Mouse (Mus musculus) layer of hippocampus, adult 9-11 months (tissue): Measurements from ENCODE around the gene Adk.

Experiments
- DNase-seq: peaks from one replicate; pipeline ENCODE4 v3.0.0; 2022

Gene Adk

DNA sequence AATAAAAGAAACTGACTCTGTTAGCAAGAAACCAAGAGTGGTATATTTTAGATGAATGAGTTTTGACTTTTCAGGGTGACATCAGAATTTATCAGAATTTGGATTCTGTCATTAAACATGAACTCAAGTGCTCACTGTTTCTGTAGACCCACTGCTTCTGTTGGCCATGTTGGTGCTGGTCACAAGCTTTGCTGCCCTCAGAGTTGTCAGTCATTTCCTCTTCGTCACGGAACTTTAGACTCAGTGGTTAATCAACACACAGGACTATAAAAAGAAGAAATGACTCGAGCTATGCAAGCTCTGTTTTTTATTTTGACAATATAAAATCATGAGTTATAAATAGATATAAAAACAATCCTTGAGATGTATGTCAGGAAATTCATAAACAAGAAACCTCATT is 228.1 kb downstream of the Adk start:
- no peak for DNase-seq

DNA sequence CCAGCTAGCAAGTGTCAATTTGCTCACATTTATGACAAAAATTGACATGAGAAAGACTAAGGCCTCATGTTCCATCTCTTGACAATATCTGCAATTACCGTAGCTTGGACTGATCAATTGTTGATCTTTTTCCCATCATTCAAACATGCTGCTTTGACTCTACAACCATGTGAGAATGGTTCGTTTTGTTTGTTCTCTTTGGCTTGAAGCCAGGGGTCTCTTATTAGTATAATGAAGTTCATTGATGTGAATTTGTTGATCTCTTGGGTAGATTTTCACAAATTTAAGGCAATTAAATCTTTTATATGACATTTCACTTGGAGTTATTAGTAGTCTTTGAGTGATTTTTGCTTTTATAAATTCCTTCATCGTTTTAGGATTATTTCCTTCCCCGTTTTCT is 229.1 kb downstream of the Adk start:
- DNase-seq = no peak

DNA sequence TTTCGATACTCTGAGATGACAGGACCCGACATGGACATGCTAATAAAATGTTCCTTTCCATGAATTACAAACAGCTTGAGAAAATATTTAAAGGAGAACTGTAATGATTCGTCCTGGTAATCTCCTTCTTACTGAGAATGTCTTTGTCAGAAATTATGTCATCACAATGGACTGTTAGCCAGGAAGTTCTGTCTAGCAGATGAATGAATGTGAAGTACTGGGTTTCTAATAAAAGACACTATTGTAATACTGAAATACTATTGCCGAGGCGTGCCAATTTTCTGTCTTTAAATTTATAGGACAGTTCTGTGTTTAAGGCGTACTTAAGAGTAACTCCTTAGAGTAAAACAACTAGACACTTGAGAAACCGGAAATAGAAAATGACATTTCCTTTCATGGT is 231.7 kb downstream of the Adk start:
- DNase-seq = no peak

DNA sequence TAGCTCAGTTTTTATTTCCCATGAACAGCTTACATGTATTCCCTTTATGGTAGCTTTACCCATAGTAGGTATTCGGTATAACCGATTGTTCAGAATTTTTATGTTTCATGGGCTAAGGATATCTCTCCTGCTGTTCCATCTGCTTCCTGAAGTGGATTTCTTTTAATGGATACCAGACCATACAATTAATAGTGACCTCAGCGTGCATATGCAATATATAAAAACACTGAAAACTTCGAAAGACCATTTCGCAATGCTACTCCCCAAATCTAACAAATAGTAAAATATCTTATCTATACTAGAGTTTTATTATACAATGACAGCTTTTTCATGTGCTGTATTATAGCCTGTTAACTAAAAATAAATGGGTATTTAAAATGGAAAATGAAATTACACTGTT is 232.5 kb downstream of the Adk start:
- DNase-seq = no peak

DNA sequence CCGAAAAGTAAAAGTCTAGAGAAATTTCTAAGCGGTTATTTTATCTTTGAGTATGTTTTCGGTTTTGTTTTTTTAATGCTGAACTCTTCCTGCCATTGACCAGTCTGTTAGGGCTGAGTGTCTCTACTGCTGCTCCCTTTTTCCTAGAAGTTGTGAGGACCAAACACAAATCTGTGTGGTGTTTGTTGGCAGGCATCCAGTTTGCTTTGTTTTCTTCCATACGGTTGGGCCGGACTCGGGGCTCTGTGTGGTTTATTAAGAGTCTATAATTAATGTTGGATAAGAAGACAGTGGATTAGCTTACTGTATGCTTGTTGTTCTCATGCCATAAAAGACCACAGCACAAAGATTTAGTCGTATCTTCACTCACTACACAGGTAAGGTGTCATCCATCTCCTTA is 233.9 kb downstream of the Adk start:
- no peak for DNase-seq

DNA sequence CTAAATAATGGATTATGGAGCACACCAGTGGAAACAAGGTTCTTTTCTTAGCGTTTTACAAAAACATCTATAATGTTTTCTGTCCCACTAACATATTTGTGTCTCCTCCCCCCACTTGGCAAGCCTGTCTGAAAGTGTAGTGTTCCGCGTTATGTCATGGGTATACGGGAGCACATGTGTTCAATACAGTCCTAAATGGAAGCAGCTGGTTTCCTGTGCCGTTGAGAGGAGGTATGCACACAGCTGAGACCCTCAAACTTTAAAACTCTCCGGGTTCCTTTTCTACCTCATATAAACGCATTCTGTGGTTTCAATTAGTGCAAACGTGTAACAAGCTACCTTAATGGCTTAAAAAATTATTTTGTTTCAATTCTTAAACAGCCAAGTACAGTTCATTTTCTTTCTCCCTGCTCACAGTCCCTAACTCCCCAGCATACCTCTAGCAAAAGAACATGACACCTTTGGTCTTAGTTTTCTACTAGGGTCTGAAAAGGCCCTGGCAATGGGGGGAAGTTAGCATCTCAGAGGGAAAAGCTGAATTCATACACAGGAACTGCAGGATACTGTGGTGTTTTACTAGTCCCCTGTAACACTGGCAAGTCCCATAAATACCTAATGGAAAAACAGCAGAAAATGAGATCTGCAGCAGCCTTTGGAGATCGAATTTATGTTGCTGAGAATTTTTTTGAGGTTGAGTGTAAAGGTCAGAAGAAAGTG is 235.5 kb downstream of the Adk start:
- DNase-seq = no peak

DNA sequence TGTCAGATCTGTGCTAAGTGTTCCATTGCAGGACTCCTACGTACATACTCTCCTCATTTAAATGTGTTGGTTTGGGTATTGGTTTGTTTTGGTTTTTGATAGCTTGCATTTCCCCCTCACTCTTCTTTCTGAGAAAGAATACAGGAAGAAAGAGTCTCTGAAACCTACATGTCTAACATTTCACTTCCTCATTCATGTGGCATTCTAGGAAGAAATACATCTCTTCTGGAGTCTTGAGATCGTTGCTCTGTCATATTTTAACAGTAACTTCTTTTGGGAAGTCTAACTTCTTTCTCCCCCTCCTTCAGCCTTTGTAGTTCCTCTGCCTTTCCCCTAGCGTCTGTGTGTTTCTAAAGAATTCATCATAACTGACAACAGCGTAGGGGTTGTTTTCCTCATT is 247.4 kb downstream of the Adk start:
- no peak for DNase-seq

DNA sequence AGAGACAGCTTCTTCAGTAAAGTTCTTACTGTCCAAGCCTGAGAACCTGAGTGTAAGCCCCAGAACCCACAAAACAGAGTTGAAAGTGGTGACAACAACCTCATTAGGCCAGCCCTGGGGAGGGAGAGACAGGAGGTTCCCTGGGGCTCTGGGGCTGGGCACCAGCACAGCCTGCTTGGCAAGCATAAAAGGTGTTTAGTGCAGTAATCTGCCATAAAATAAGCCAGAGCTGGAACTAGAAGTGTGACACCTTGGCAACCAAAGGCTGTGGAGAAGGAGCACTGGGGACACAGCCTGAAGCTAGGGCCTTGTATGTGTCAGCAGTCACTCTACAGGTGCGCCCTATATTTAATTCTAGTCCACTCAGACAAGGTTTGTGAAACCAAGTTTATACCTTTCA is 252.4 kb downstream of the Adk start:
- DNase-seq = no peak

DNA sequence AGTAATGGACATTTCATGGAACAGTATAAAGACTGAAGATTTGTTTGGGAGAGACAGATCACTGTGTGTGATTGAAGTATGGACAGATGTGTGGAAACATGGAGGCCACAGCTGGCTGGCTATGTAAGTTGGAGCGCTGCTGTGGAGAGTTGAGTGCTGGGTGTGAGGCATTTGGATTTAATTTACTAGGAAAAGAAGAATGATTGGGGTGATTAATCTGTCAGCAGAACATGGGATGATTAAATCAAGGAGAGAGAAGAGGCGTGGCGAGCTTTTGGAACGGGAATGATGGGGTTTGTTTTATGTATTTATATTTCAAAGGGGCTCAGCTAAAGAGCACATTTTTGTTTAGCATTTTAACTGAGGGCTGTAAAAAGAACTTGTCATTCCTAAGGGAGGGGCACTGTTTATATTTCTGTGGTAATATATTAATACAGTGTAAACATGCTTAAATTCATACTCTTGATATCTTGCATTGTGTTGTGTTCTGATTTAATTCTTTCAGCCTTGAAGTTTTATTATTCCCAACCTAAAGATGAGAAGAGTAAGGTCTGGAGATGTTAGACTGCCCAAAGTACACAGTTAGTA is 256.1 kb downstream of the Adk start:
- DNase-seq = no peak

DNA sequence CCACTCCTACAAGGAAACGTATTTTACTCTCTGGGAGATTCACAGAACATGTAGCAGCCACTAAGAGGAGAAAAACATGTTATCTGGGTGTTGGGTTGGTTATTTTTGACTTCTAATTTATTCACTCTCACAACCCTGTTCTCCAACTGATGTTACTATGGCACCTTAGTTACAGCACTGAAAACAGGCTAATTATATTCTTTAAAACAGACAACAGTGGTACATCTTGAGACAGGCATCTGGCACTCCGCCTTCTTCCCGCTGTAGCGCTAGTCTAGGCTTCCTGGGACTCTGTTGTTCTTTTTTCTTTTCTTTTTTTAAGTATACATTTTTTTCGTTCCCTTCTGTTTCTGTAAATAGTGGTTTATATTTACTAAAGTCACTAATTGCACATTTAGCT is 258.2 kb downstream of the Adk start:
- peak; percentile 78 for DNase-seq

DNA sequence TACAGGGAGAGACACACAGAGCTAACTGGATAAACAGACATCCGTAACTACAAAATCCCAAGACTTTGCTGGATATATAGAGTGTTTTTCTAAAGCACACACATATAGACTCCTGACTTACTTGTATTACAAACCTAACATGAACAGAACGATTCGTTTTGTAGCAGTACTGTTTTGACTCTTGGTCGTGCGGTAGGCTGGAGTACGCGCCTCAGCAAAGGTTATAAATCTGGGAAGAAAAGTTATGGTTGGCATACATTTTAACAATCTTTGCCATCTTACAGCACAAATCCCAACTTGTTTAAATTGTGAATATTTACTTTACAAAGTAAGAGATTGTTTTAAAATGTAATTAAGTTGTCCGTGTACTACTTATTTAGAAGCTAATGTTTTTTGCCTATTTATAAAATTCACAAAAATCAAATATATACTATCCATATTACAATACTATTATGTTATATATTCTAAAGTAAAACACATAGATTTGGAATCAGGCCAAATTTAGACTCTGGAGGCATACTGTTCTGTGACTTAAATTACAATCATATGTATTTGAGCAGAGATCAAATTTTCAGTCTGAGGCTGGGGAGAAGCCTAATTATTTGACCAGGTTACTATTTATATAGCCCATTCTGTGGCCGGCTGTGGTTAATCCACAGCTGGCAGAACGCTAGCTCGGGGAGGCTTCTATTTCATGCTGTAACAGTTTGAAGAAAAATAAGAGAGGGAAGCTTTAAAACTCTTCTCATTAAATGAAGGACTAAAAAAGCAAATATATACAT is 261.4 kb downstream of the Adk start:
- no peak for DNase-seq

DNA sequence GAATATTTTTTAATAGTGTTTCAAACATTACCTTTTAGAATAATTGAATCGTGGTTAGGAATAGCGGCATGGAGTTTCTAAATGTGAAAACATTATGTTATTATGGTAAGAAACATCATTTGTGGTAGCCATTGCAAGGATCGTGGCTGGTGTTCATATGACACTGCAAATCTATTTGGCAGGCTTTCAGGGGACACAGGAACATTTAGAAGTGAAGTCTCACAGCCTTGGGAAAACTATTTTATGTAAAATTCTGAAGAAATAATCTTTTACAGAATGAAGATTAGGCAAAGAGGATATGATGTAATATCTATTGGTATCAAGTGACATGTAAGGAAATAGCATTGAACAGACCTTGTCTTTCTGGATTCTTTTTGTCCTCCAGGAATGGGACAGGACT is 262.1 kb downstream of the Adk start:
- DNase-seq = no peak

DNA sequence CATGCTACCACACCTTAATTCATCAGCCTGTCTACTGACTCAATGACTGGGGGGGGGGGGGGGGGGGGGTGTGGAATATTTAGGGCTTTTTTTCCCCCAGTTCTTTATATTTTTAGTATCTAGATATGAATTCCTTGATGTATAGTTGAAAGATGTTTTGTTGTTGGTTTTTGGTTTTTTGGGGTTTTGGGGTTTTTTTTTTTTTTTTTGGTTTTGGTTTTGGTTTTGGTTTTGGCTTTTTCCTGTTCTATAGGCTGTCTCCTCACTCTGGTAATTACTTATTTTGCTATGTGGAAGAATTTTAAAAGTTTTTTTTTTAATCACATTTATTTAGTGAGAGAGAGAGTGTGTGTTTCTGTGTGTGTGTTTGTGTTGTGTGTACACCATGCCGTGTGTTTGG is 282.5 kb downstream of the Adk start:
- no peak for DNase-seq

DNA sequence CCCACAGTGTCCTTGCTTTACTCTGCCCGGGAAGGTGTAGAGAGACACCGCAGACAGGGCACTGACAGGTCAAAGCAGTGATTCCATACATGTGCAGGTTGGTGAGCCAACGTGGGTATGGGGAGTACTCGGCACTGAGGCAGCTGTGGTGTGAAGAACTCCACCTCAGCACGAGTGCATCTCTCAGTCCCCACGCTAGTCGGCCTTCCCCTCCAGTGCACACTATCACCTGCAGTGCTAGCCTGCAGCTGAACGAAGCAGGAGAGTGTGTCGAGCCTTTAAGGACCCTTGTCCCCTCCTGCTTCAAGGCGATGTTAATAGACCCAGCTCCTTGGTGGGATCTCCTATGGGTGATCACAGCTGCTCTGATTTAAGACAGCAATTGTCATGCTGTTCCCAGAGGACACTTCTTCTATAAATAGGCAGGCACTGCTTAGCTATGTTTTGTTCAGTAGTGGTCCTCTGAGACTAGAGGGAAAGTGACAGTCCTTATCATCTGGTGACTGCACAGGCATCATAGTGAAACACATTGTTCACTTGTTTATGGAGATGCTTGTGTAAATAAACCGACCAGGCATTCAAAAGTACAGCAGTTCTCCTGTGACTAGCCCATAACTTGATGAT is 283.4 kb downstream of the Adk start:
- DNase-seq = no peak

DNA sequence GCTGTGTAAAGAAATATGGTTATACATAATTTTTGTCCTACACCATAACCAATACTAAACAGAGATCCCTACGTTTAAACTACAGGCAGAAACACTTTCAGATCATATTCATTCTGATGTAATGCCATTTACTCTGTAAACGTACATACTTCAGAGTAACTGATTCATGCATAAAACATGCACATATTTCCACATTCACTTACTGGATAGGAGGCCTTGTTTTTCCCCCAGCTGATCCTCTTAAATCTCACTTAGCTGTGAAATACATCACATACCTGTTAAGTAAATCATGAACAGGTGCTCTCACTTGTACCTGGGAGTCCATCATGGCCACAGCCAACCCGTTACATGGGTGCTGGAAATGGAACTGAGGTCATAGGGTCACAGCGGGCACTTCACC is 285.6 kb downstream of the Adk start:
- no peak for DNase-seq

DNA sequence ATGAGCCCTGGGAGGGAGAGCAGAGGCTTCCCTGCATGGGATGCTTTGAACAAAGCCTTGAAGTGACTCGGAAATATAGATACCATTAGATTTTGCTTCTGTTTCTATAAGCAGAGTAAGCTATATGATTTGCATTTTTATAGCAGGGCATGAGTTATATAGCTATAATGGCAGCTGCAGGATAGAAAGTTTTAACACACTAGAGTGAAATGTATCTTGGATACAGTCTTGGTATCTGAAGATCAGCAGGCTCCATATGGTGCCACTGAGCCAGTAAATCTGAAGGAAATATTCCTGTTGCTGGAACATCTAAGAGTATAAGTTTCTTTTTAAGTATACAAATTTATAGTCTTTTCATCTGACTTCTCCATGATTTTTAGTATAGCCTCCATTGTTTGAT is 288.8 kb downstream of the Adk start:
- DNase-seq = no peak

DNA sequence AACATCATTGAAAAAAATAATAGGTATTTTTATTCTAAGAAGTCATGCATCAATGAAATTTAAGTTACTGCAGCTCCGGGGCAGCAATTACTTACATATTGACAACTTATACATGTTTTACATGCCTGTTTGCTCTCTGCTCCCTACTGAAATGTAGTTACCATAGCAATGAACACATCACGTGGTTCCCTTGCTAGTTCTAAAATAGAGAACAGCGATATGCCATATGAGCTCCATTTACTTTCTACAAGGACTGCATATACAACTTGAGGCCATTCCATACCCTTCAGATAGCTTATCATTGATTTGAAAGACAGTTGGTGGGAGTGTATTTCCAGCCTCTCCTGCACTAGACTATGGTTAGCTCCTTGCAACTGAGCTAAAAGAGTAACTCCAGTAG is 290.6 kb downstream of the Adk start:
- DNase-seq = no peak

DNA sequence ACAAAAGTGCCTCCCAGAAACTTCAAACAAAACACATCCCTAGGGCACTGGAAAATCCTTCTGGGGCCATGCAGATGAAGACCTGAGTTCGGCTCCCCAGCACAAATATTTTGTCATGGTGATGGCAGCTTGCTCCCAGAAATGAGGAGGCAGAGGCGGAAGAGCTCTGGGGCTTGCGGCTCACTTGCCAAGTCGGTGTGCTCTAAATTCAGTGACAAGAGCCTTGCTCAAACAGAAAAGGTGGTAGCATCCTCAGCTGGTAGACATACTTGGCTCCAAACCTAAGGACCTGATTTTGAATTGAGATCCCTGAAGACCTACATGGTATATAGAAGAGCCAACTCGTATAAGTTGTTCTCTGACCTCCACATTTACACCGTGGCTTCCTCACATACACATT is 292.5 kb downstream of the Adk start:
- DNase-seq = no peak

DNA sequence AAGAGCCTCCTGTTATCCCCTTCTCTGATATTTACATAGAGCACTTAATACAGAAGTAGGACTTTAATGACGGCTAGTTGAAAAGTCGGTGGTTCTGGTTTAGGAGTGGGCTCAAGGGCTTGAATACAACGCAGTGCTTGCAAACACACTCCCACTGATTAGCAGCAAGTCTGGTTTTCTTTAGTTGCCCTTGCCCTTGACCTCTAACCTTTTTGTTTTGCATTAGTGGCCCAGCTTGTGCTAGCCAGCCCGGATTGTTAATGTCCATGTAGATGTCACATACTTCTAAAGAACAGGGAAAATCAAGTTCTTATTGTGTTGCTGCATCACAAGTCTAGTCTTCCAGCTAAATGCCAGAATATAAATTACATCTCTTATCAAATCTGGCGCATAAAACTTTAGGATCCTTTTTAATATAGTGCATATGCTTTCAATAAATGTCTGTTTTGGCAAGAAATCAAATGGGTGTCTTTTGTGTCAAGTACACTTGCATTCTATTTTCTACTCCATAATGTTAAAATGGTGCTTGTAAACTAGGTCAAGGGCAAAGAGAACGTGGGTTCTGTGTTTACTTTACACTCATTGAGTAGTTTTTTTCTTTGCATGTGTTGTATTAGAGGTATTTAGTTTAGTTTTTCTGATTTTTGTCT is 296.4 kb downstream of the Adk start:
- DNase-seq = no peak

DNA sequence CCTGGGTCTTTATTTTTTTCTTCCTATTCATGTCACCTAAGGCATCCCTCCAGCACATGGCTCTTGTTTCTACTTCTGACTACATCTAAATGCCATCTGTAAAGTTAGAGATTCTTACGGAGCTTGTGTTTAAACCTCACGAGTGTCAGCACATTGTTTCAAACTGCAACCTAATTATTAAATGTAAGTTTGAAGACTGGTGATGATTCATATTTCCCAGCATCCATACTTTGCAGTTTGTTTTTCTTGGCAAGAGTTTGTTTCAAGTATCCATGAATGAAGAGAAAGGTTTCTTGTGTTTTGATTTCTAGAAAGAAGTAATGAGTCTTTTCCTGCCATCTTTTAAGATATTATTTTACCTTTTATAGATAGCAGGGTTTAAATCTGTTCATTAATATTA is 299.3 kb downstream of the Adk start:
- no peak for DNase-seq

DNA sequence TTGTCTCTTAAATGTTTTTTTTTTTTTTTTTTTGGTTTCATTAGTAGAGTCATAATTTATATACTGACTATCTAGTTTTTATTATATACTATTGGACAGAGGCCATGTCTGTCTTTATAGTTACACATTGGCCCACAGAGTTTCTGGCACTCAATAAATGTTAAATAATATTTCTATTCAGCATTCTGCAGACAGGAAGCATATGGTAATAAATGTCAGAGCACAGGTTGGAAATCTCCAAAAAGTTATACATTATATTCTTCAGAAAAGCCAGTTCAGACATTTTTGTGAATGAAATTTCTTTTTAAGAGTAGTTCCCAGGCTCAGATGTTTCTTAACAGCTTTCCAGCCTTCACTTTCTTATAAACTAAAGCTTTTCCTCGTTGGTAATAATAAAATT is 303.9 kb downstream of the Adk start:
- no peak for DNase-seq

DNA sequence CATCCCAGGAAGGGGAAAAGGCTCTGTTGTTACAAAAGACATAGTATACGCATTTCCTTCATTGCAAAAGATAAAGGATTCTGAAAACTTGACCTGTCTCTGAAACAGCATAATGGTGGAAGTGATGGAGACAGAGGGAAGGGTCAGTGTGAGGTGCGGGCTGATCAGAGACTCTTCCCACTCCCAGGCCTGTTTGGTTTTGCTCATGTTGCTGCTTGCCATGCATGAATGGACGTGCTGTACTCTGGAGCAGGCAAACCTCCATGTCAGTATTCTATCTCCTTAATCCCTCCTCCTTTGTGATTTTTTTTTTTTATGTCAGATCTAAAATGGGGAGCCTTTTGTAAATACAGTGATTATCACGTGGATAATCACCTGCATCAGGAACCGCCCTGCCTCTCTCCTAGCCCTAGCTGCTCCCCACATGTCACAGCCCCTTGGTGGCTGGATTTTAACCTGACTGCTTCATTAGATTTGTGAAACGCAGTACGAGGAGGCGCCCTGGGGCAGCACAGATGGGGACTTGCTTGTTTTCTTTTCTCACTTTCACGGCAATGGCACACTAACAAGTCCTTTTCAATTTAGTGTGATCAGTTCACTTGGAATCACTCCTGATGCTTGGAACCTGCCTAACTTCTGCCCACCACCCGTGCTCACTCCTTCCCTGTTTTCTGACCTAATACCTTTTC is 307.0 kb downstream of the Adk start:
- DNase-seq = no peak
